Mouse (Mus musculus): ENCODE results near the gene Ifit3.
"Not testable (repeated sequence)": the region's sequence is repeated elsewhere in the genome, so short reads cannot be mapped to it uniquely, and the experiment has no call there.

Ifit3 gene

GRCm38 (mm10) chr19:34587898-34588692 lies 4.8 kb downstream of the Ifit3 start:
- peak; percentile 52 for ATAC-seq (ENCODE audit: low TSS enrichment)

GRCm38 (mm10) chr19:34588959-34589358 lies 5.6 kb downstream of the Ifit3 start:
- no peak for ATAC-seq (ENCODE audit: low TSS enrichment)

- ATAC-seq (ENCODE audit: low TSS enrichment) = no peak
These were observed 10.1 kb downstream of the Ifit3 start for GRCm38 (mm10) chr19:34593456-34593855.

GRCm38 (mm10) chr19:34594523-34594922 lies 11.2 kb downstream of the Ifit3 start:
- not testable (repeated sequence) for ATAC-seq (ENCODE audit: low TSS enrichment)

- no peak for ATAC-seq (ENCODE audit: low TSS enrichment)
These were observed 13.5 kb downstream of the Ifit3 start for GRCm38 (mm10) chr19:34596811-34597210.

- ATAC-seq (ENCODE audit: low TSS enrichment) = peak; percentile 36; the same call in 1 of the 2 replicates
These were observed 15.0 kb downstream of the Ifit3 start for GRCm38 (mm10) chr19:34598341-34598740.

GRCm38 (mm10) chr19:34599250-34599649 lies 15.9 kb downstream of the Ifit3 start:
- peak; percentile 58 for ATAC-seq (ENCODE audit: low TSS enrichment)

GRCm38 (mm10) chr19:34601888-34602287 lies 18.6 kb downstream of the Ifit3 start, which contains the start of gene Ifit1bl1:
TSS of gene Ifit1bl1 (minus strand) at chr19:34601956.
- ATAC-seq (ENCODE audit: low TSS enrichment) = peak; percentile 35; the same call in 1 of the 2 replicates

- no peak for ATAC-seq (ENCODE audit: low TSS enrichment)
These were observed 22.1 kb downstream of the Ifit3 start for GRCm38 (mm10) chr19:34605472-34605871.

GRCm38 (mm10) chr19:34607237-34608051 lies 24.1 kb downstream of the Ifit3 start, which contains the start of gene Ifit3b:
TSS of gene Ifit3b (plus strand) at chr19:34607970.
- ATAC-seq (ENCODE audit: low TSS enrichment) = peak; percentile 93

GRCm38 (mm10) chr19:34610118-34610517 lies 26.8 kb downstream of the Ifit3 start:
- not testable (repeated sequence) for ATAC-seq (ENCODE audit: low TSS enrichment)

GRCm38 (mm10) chr19:34612243-34613001 lies 29.1 kb downstream of the Ifit3 start:
- not testable (repeated sequence) for ATAC-seq (ENCODE audit: low TSS enrichment)

- no peak for ATAC-seq (ENCODE audit: low TSS enrichment)
These were observed 37.5 kb downstream of the Ifit3 start for GRCm38 (mm10) chr19:34620871-34621270.

GRCm38 (mm10) chr19:34623781-34624180 lies 40.5 kb downstream of the Ifit3 start:
- ATAC-seq (ENCODE audit: low TSS enrichment) = no peak

- ATAC-seq (ENCODE audit: low TSS enrichment) = no peak
These were observed 41.3 kb downstream of the Ifit3 start for GRCm38 (mm10) chr19:34624663-34625062.

- ATAC-seq (ENCODE audit: low TSS enrichment) = no peak
These were observed 44.2 kb downstream of the Ifit3 start for GRCm38 (mm10) chr19:34627496-34627895.

- ATAC-seq (ENCODE audit: low TSS enrichment) = no peak
These were observed 48.2 kb downstream of the Ifit3 start for GRCm38 (mm10) chr19:34631487-34631886.

- no peak; the same call in 1 of the 2 replicates for ATAC-seq (ENCODE audit: low TSS enrichment)
These were observed 50.2 kb downstream of the Ifit3 start for GRCm38 (mm10) chr19:34633484-34633883.

GRCm38 (mm10) chr19:34636933-34637557 lies 53.7 kb downstream of the Ifit3 start:
- peak; percentile 90 for ATAC-seq (ENCODE audit: low TSS enrichment)
